Mouse (Mus musculus) bone marrow macrophage, adult 2 months (primary cell): ENCODE data around the gene Cd27.
"Not testable (repeated sequence)": the region's sequence is repeated elsewhere in the genome, so short reads cannot be mapped to it uniquely, and the experiment has no call there.

Source experiments
- CTCF ChIP-seq: IDR thresholded peaks from 2 replicates; pipeline ENCODE4 v1.5.1; 2012; ENCODE audit warnings: low read depth, mild to moderate bottlenecking, low read length, moderate library complexity
- POLR2A ChIP-seq: IDR thresholded peaks from 2 replicates; pipeline ENCODE4 v1.6.1; 2012; ENCODE audit warnings: mild to moderate bottlenecking, low read depth, low read length, borderline replicate concordance

GRCm38 (mm10) chr6:125266600-125266999, 29.8 kb upstream of the Cd27 start:
- not testable (repeated sequence) for TF ChIP-seq CTCF, POLR2A
